Comparison of ENCODE assay signal across 21 mouse cellular contexts in the genomic region with DNA sequence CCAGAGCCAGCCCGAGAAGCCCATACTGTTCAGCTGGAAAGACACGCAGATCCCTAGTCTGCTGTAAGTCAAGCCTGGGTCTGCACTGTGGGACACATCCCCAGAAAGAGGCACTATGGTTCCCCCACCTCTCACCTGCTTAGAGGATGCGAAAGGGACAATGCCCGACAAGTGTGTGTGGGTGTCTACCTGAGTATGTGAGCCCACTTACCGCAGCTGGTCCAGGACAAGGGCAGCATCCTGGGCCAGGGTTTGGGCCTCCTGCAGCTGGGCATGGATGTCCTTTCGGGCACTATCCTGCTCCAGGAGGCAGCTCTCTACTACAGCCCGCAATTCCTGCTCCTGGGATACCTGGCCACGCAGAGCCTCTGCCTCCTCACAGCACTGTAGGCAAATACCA. TPM values are rescaled to one million over a fixed set of nuclear protein-coding genes. Genes with fewer than 3 reads are reported as not detected.
"Had no signal": no experiment of that assay in that cellular context is flagged by ENCODE, and none has a peak within 500 bp of the region (broad histone marks: within the 10 kb centered on the region; RNA-seq: fewer than 3 reads in every experiment).

No protein-coding gene starts in this region.

- H3K4me3 ChIP-seq: neural tube, embryonic 13.5 days; neural tube, embryonic 15.5 days; stomach, embryonic 15.5 days had no signal

- DNase-seq: retina, postnatal 1 day; right cerebral cortex, adult 18-20 months; right cerebral cortex, postnatal 14 days; right cerebral cortex, postnatal 25 days; right cerebral cortex, postnatal 4 days; spleen, adult 18-20 months; thymus, adult 18-20 months; thymus, adult 2 months; thymus, postnatal 14 days; thymus, postnatal 25 days; thymus, postnatal 36 days; thymus, postnatal 4 days had no signal

- H3K27me3 ChIP-seq: neural tube, embryonic 13.5 days; neural tube, embryonic 15.5 days; stomach, embryonic 15.5 days had no signal

- H3K4me2 ChIP-seq: neural tube, embryonic 13.5 days; neural tube, embryonic 15.5 days; stomach, embryonic 15.5 days had no signal

RNA-seq across cellular contexts. Expression of gene Sept12, which starts 54.8 kb away (rescaled TPM):
- total RNA-seq: neutrophil, adult 5-6 weeks had no signal
- polyA plus RNA-seq: neural tube, embryonic 13.5 days; neural tube, embryonic 14.5 days; neural tube, embryonic 15.5 days; spleen, adult 2 months; stomach, embryonic 14.5 days; stomach, embryonic 15.5 days; stomach, embryonic 16.5 days; stomach, postnatal 0 days had no signal
